Mouse (Mus musculus): Measurements from ENCODE around the gene Zfp101.

Gene Zfp101

GRCm38 (mm10) chr17:33394182-33395034 is at the start of gene Zfp101:
Gene Zfp101, minus strand, starts transcription at chr17:33394641.
- peak; percentile 87 for DNase-seq (ENCODE audit: low read depth, low spot score)

GRCm38 (mm10) chr17:33441159-33441558 is 46.7 kb upstream of the Zfp101 start:
- DNase-seq (ENCODE audit: low read depth, low spot score): no peak

GRCm38 (mm10) chr17:33439922-33440321 is 45.5 kb upstream of the Zfp101 start:
- no peak for DNase-seq (ENCODE audit: low read depth, low spot score)

- peak; percentile 53 for DNase-seq (ENCODE audit: low read depth, low spot score)
These were observed 44.7 kb upstream of the Zfp101 start for GRCm38 (mm10) chr17:33439148-33439547.

- no peak for DNase-seq (ENCODE audit: low read depth, low spot score)
These were observed 37.8 kb upstream of the Zfp101 start, which contains the start of gene Actl9 for GRCm38 (mm10) chr17:33432019-33432946. Gene Actl9, plus strand, starts transcription at chr17:33432896.

- DNase-seq (ENCODE audit: low read depth, low spot score): no peak
These were observed 2.2 kb downstream of the Zfp101 start for GRCm38 (mm10) chr17:33392271-33392670.

GRCm38 (mm10) chr17:33385705-33386104 is 8.7 kb downstream of the Zfp101 start:
- DNase-seq (ENCODE audit: low read depth, low spot score): no peak

GRCm38 (mm10) chr17:33372795-33373194 is 21.6 kb downstream of the Zfp101 start:
- no peak for DNase-seq (ENCODE audit: low read depth, low spot score)

GRCm38 (mm10) chr17:33358411-33359384 is 35.7 kb downstream of the Zfp101 start, which contains the start of gene Zfp81:
Gene Zfp81, minus strand, starts transcription at chr17:33358878.
- peak; percentile 77 for DNase-seq (ENCODE audit: low read depth, low spot score)

- DNase-seq (ENCODE audit: low read depth, low spot score): no peak
These were observed 41.5 kb downstream of the Zfp101 start for GRCm38 (mm10) chr17:33352981-33353380.

Measured in retina, adult 2 months (tissue).